Mouse (Mus musculus) liver, adult (tissue): ENCODE results near the gene Pax7.

ENCODE experiments used
- GATA4 ChIP-seq: IDR thresholded peaks from 2 replicates; pipeline ENCODE4 v1.6.1; 2014; ENCODE audit warnings: mild to moderate bottlenecking, low read length; ENCODE audit not compliant: insufficient replicate concordance

The Pax7 gene

GRCm38 (mm10) chr4:139756931-139757330, 76.4 kb downstream of the Pax7 start:
- TF ChIP-seq GATA4 = no peak

- TF ChIP-seq GATA4 = no peak
Measured at GRCm38 (mm10) chr4:139754148-139754710, 79.1 kb downstream of the Pax7 start.

DNA sequence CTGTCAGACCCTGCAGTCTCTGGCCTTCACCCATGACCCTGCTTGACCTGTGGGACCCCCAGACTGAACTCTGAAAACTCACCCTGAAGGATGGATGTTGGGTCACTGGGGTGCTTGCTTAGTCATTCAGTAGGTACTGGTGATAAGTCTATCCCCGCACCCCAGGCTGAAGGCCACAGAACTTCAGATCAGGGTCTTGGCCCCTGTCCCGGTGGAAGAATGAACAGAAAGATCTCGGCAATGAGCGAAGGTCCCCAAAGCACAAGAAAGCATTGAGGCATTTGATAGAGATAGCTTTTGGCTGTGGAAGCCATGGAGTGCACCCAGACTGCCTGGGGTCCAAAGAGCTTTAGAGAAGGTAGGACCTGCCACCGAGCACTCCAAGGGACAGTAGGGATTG, 82.4 kb downstream of the Pax7 start:
- no peak for TF ChIP-seq GATA4

GRCm38 (mm10) chr4:139747190-139747936, 86.0 kb downstream of the Pax7 start:
- TF ChIP-seq GATA4 = no peak

- TF ChIP-seq GATA4 = no peak
Measured at GRCm38 (mm10) chr4:139746177-139746576, 87.2 kb downstream of the Pax7 start.

DNA sequence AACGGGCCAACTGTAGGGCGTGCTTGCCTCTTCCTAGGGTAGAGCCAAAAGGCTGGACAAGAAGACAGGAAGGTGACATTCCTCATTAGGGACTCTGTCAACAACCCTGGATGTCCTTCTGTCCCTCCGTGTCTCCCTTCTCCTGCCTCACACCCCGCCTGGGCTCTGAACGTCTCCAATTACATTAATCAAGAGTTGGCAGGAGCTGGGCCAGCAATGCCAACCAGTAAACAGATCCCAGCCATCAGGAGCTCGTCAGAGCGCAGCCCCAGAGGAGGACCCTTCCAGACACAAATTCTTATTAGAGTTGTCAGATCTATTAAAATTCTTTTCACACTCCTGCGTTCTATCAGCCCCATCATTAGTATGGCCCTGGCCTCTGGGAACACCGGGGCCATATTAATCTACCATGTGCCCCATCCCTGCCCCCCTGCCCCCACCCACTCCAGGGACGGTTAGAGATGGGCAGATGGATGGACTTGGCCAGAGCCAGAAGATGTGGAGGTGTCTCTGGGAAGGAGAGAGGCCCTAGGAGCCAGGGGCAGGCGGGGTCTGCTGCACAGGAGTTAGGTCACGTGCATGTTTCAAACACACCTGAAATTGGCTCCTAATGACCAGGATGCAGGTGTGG, 88.4 kb downstream of the Pax7 start:
- TF ChIP-seq GATA4 = no peak

DNA sequence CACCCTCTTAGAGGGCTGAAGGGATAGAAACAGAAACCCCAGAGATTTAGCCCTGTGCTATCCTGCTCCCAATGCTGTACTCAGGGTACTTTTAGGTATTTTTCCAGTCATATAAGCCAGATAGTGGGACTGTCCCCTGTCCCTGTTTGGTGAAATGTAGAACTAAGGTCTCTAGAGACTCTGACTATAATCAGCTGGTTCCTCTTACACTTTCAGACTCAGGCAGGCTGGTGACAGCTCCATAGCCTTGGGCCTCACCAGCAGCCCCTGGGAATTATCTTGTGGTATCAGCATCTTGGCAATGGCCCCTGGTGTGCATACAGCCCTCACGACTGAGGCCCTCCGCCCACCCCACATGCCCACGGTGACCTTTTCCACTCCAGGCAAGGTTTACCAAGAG, 89.7 kb downstream of the Pax7 start:
- TF ChIP-seq GATA4 = no peak

DNA sequence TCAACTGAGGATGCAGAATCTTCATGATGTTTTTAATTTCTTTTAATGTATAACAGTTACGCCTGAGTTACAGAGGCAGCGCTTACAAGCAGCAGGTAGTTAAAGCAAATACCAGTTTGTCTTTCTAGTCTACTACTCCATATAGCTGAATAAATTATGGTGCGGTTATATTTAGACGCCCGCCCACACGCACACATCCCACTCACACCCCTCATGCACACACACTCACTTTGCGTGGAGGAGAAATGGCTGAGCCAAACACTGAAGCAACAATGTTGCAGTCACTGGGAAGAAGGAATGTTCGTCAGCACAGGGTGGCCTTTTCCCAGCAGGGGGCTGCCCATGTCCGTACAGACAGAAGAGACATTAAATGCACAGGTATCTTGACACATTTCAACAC, 96.3 kb downstream of the Pax7 start:
- TF ChIP-seq GATA4 = no peak

DNA sequence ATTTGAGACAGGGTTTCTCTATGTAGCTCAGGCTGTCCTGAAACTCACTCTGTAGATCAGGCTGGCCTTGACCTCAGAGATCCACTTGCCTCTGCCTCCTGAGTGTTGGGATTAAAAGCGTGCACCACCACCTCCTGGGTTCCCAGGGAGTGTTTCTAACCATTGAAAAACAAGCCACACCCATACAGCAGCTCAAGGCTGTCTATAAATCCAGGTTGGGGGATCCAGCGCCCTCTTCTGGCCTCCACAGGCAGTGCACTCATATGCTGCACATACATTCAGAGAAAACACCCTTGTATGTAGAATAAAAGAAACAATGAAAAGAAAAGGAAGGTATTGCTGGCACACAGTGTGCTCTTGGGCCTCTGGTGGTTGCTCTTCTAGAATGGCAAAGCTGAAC, 106.2 kb downstream of the Pax7 start:
- TF ChIP-seq GATA4 = no peak

- no peak for TF ChIP-seq GATA4
Measured at GRCm38 (mm10) chr4:139725421-139725820, 107.9 kb downstream of the Pax7 start.

DNA sequence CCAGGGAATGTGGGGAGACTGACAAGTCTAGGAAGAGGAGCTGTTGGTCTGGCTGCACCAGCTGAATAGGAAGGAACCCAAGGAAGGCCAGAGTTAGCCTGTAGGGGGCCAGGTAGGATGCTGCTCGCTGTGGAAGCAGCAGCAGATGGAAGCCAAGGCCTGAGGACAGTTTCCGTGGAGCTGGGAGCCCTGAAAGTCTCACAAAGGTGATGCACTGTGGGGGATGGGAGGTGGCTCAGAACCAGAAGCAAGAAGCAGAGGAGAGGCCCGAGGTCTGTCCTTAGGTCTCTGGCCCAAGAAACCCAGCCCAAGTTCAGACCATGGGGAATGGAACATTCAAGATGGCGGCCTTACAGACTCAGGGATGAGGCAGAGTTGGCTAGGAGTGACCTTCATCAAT, 109.0 kb downstream of the Pax7 start:
- no peak for TF ChIP-seq GATA4

- TF ChIP-seq GATA4 = no peak
Measured at GRCm38 (mm10) chr4:139718978-139719377, 114.3 kb downstream of the Pax7 start.

DNA sequence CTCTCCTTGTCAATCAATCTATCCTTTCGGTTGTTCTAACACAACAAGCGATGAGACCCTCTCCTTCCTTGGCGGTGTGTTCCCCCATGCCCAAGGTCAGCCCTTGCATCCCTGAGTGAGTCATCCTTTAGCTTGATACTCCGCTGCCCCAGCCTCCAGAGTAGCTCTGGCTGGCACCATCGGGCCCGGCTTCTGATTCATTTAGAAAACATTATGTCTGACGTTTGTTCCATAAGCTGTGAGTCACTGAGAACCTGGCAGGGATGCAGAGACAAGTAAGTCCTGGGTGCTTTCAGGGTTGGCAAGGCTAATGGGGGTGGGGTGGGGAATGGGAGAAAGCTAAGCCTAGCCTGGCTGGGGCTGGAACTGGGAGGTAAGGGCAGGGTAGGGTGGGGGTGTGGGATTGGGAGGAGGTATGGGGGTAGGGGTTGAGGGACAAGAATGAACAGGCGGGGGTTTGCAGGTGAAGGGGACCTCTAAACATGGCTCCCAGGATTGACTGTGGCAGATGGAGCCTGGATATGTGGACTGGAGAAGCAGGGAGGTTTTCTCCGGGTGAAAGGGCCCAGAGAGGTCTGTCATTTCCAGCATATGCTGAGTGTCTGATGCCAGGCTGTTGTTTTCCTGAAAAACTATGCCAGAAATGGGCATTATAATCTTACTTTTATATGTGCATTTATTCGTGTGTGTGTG, 116.7 kb downstream of the Pax7 start:
- TF ChIP-seq GATA4 = no peak

DNA sequence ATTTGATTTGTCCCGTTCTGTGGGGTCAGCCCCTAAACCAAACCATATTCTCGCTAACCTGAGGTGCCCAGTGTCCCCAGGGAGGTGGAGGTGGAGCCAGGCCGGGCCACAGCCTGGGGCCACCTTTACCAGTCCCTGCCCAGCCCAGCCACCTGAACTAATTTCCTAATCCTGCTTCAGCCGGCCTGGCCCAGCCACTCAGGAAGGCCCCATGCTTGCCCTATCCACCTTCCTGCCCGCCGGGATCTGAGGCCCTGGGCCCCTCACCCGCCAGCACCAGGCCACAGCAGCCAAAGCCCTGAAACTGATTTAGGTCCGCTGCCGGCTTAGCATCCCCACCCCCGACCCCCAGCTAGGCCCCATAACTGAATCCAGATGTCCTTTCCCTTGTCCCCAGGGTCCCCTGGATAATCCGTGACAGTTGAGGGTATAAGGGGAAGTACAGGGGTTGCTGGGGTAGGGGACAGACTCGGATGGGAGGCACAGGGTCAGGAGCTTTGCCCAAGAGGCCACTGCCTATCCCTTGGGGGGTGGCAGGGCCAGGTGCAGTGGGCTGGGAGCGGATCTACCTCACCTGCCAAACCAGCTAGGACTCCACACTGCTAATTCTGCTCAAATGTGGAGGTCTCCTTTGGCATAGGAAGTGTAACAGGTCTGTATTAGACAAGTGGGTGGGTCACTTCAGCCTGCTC, 117.9 kb downstream of the Pax7 start:
- TF ChIP-seq GATA4 = no peak
